Mouse (Mus musculus): ENCODE measurements around the gene Piga. TPM values are rescaled to one million over a fixed set of nuclear protein-coding genes. Genes with fewer than 3 reads are reported as not detected.

Piga gene
- polyA plus RNA-seq, 1 experiment from 2014 or later: 23.3 TPM

- Histone ChIP-seq H3K9ac (no peak overlapping the region), H3K27ac (ENCODE audit: low read depth) (no peak overlapping the region), H3K4me3 (ENCODE audit: low read depth, low read length) (no peak overlapping the region), H3K27me3 (ENCODE audit: insufficient read depth, low read length) (no peaks in the 10 kb centered on the region), H3K4me2 (no peak overlapping the region), H3K9me3 (ENCODE audit: low read depth, low read length) (no peaks in the 10 kb centered on the region), H3K4me1 (ENCODE audit: insufficient read depth) (no peaks in the 10 kb centered on the region), H3K36me3 (ENCODE audit: insufficient read depth) (0 out of 2 replicates have a peak, but pooled peaks cover 5% of the 10 kb centered on the region)
- TF ChIP-seq CTCF (IDR thresholded peaks at IDR 0.05; ENCODE audit: low read depth): peak; percentile 51
- peak; percentile 28 for ATAC-seq (ENCODE audit: insufficient read depth)
- DNase-seq: peak; percentile 71
- WGBS: 57% methylated on average over 3 of the region's 3 CpGs
Measured at GRCm38 (mm10) chrX:164398456-164398855, 21.1 kb upstream of the Piga start.

- H3K4me2 ChIP-seq: no peak overlapping the region
- H3K36me3 ChIP-seq (ENCODE audit: insufficient read depth): 0 out of 2 replicates have a peak, but pooled peaks cover 5% of the 10 kb centered on the region
- no peak for TF ChIP-seq CTCF (IDR thresholded peaks at IDR 0.05; ENCODE audit: low read depth)
- 0 out of 2 replicates have a peak, but pooled peaks cover 4% of the 10 kb centered on the region for H3K4me1 ChIP-seq (ENCODE audit: insufficient read depth)
- H3K9ac ChIP-seq: no peak overlapping the region
- no peaks in the 10 kb centered on the region for H3K9me3 ChIP-seq (ENCODE audit: low read depth, low read length)
- ATAC-seq (ENCODE audit: insufficient read depth): peak; percentile 83
- H3K27ac ChIP-seq (ENCODE audit: low read depth): no peak overlapping the region
- H3K27me3 ChIP-seq (ENCODE audit: insufficient read depth, low read length): no peaks in the 10 kb centered on the region
- peak; percentile 82 for DNase-seq
- H3K4me3 ChIP-seq (ENCODE audit: low read depth, low read length): no peak overlapping the region
Measured at GRCm38 (mm10) chrX:164405080-164405649, 14.4 kb upstream of the Piga start.

GRCm38 (mm10) chrX:164406133-164407022 is 13.2 kb upstream of the Piga start:
- DNase-seq: no peak
- no peak for TF ChIP-seq CTCF (IDR thresholded peaks at IDR 0.05; ENCODE audit: low read depth)
- Histone ChIP-seq H3K9me3 (ENCODE audit: low read depth, low read length) (no peaks in the 10 kb centered on the region), H3K9ac (no peak overlapping the region), H3K4me1 (ENCODE audit: insufficient read depth) (0 out of 2 replicates have a peak, but pooled peaks cover 4% of the 10 kb centered on the region), H3K4me2 (no peak overlapping the region), H3K27ac (ENCODE audit: low read depth) (peak overlapping the region; percentile 69; the same call in 1 of the 2 replicates), H3K4me3 (ENCODE audit: low read depth, low read length) (no peak overlapping the region), H3K27me3 (ENCODE audit: insufficient read depth, low read length) (no peaks in the 10 kb centered on the region), H3K36me3 (ENCODE audit: insufficient read depth) (0 out of 2 replicates have a peak, but pooled peaks cover 5% of the 10 kb centered on the region)
- ATAC-seq (ENCODE audit: insufficient read depth): no peak
- 63% methylated on average over 9 of the region's 9 CpGs for WGBS

GRCm38 (mm10) chrX:164408301-164408927 is 11.2 kb upstream of the Piga start:
- no peak overlapping the region for H3K9ac ChIP-seq
- no peaks in the 10 kb centered on the region for H3K27me3 ChIP-seq (ENCODE audit: insufficient read depth, low read length)
- H3K4me3 ChIP-seq (ENCODE audit: low read depth, low read length): no peak overlapping the region
- no peak for TF ChIP-seq CTCF (IDR thresholded peaks at IDR 0.05; ENCODE audit: low read depth)
- no peaks in the 10 kb centered on the region for H3K36me3 ChIP-seq (ENCODE audit: insufficient read depth)
- ATAC-seq (ENCODE audit: insufficient read depth): peak; percentile 76
- no peak overlapping the region for H3K4me2 ChIP-seq
- peak; percentile 60 for DNase-seq
- H3K4me1 ChIP-seq (ENCODE audit: insufficient read depth): 0 out of 2 replicates have a peak, but pooled peaks cover 4% of the 10 kb centered on the region
- H3K9me3 ChIP-seq (ENCODE audit: low read depth, low read length): no peaks in the 10 kb centered on the region
- WGBS: 55% methylated on average over 3 of the region's 3 CpGs
- no peak overlapping the region for H3K27ac ChIP-seq (ENCODE audit: low read depth)

GRCm38 (mm10) chrX:164410562-164410961 is 9.0 kb upstream of the Piga start:
- Histone ChIP-seq H3K36me3 (ENCODE audit: insufficient read depth) (no peaks in the 10 kb centered on the region), H3K4me3 (ENCODE audit: low read depth, low read length) (no peak overlapping the region), H3K27ac (ENCODE audit: low read depth) (no peak overlapping the region), H3K27me3 (ENCODE audit: insufficient read depth, low read length) (no peaks in the 10 kb centered on the region), H3K4me2 (no peak overlapping the region), H3K9ac (no peak overlapping the region), H3K4me1 (ENCODE audit: insufficient read depth) (0 out of 2 replicates have a peak, but pooled peaks cover 4% of the 10 kb centered on the region), H3K9me3 (ENCODE audit: low read depth, low read length) (no peaks in the 10 kb centered on the region)
- no peak for TF ChIP-seq CTCF (IDR thresholded peaks at IDR 0.05; ENCODE audit: low read depth)
- DNase-seq (no peak), ATAC-seq (ENCODE audit: insufficient read depth) (no peak)
- 79% methylated on average over 1 of the region's 1 CpGs for WGBS

- no peak overlapping the region for H3K4me2 ChIP-seq
- TF ChIP-seq CTCF (IDR thresholded peaks at IDR 0.05; ENCODE audit: low read depth): no peak
- no peaks in the 10 kb centered on the region for H3K27me3 ChIP-seq (ENCODE audit: insufficient read depth, low read length)
- no peaks in the 10 kb centered on the region for H3K36me3 ChIP-seq (ENCODE audit: insufficient read depth)
- 74% methylated on average over 2 of the region's 2 CpGs for WGBS
- DNase-seq (no peak), ATAC-seq (ENCODE audit: insufficient read depth) (no peak)
- no peak overlapping the region for H3K27ac ChIP-seq (ENCODE audit: low read depth)
- no peaks in the 10 kb centered on the region for H3K4me1 ChIP-seq (ENCODE audit: insufficient read depth)
- H3K4me3 ChIP-seq (ENCODE audit: low read depth, low read length): no peak overlapping the region
- H3K9me3 ChIP-seq (ENCODE audit: low read depth, low read length): no peaks in the 10 kb centered on the region
- no peak overlapping the region for H3K9ac ChIP-seq
Measured at GRCm38 (mm10) chrX:164416803-164417202, 2.8 kb upstream of the Piga start.

- Histone ChIP-seq H3K4me2 (no peak overlapping the region), H3K36me3 (ENCODE audit: insufficient read depth) (peaks cover 7% of the 10 kb centered on the region), H3K27ac (ENCODE audit: low read depth) (no peak overlapping the region), H3K4me1 (ENCODE audit: insufficient read depth) (no peaks in the 10 kb centered on the region), H3K4me3 (ENCODE audit: low read depth, low read length) (no peak overlapping the region), H3K9ac (no peak overlapping the region), H3K27me3 (ENCODE audit: insufficient read depth, low read length) (no peaks in the 10 kb centered on the region), H3K9me3 (ENCODE audit: low read depth, low read length) (no peaks in the 10 kb centered on the region)
- ATAC-seq (ENCODE audit: insufficient read depth) (no peak), DNase-seq (no peak)
- no peak for TF ChIP-seq CTCF (IDR thresholded peaks at IDR 0.05; ENCODE audit: low read depth)
Measured at GRCm38 (mm10) chrX:164418008-164418407, 1.6 kb upstream of the Piga start.
